Mouse (Mus musculus) hindbrain, embryonic 10.5 days (tissue): ENCODE results near the gene Ect2. TPM values are rescaled to one million over a fixed set of nuclear protein-coding genes. Genes with fewer than 3 reads are reported as not detected.

Experiments
- DNase-seq: peaks from one replicate; pipeline ENCODE4 v3.0.0-alpha.2; 2017; ENCODE audit warnings: low spot score
- H3K27ac ChIP-seq: fragments of 300-500 bp; sonication (generic); 2 replicates; pipeline ENCODE4 v1.5.1; 2016; ENCODE audit warnings: mild to moderate bottlenecking, moderate library complexity
- H3K27me3 ChIP-seq: fragments of 300-500 bp; sonication (generic); 2 replicates; pipeline ENCODE4 v1.6.1; 2016; ENCODE audit warnings: mild to moderate bottlenecking; ENCODE audit not compliant: poor library complexity, insufficient read depth, severe bottlenecking
- H3K36me3 ChIP-seq: fragments of 300-500 bp; sonication (generic); 2 replicates; pipeline ENCODE4 v1.6.1; 2016; ENCODE audit warnings: mild to moderate bottlenecking, moderate library complexity
- H3K4me1 ChIP-seq: fragments of 300-500 bp; sonication (generic); replicated peaks from 2 replicates; pipeline ENCODE4 v1.6.1; 2016; ENCODE audit warnings: mild to moderate bottlenecking
- H3K4me3 ChIP-seq: fragments of 300-500 bp; sonication (generic); 2 replicates; pipeline ENCODE4 v1.5.1; 2016; ENCODE audit warnings: mild to moderate bottlenecking, moderate library complexity
- H3K9me3 ChIP-seq: fragments of 300-500 bp; sonication (generic); 2 replicates; pipeline ENCODE4 v1.6.1; 2016; ENCODE audit warnings: mild to moderate bottlenecking, moderate library complexity
- WGBS: fragments of 180-500 bp; shearing (Covaris S2); methylation state at CpG from one replicate; pipeline ENCODE4 v1.1.7; 2016; 5-methylcytosine and 5-hydroxymethylcytosine counted together
- polyA plus RNA-seq: library from polyadenylated mRNA; unstranded; fragments of >200 nt; fragmentation: Nextera tagmentation; extraction: Ambion mirVana; gene quantifications from 2 replicates; pipeline ENCODE4 v1.2.1, GENCODE M21; 2016

Gene Ect2
- 65.4 and 91.8 TPM in 2 replicates for polyA plus RNA-seq

GRCm38 (mm10) chr3:27153701-27154209, at the start of gene Ect2:
Ect2 (minus strand) TSS chr3:27153878.
- peak within 1 kb of the TSS; percentile 96 for H3K27ac ChIP-seq
- H3K4me1 ChIP-seq: peaks cover 38% of the 10 kb centered on the region
- WGBS: under 1% methylated on average over 37 of the region's 37 CpGs
- no peaks in the 10 kb centered on the region for H3K9me3 ChIP-seq
- DNase-seq: peak; percentile 100
- peak within 1 kb of the TSS; percentile 96 for H3K4me3 ChIP-seq
- no peaks in the 10 kb centered on the region for H3K27me3 ChIP-seq
- peaks cover 23% of the 10 kb centered on the region for H3K36me3 ChIP-seq

- no peaks in the 10 kb centered on the region for H3K36me3 ChIP-seq
- H3K27ac ChIP-seq: no peak overlapping the region
- 87% methylated on average over 5 of the region's 5 CpGs for WGBS
- no peaks in the 10 kb centered on the region for H3K9me3 ChIP-seq
- H3K4me1 ChIP-seq: peaks cover 14% of the 10 kb centered on the region
- DNase-seq: no peak
- H3K27me3 ChIP-seq: no peaks in the 10 kb centered on the region
- no peak overlapping the region for H3K4me3 ChIP-seq
Observed at GRCm38 (mm10) chr3:27201728-27202411, 48.2 kb upstream of the Ect2 start.

- no peak overlapping the region for H3K4me3 ChIP-seq
- no peaks in the 10 kb centered on the region for H3K4me1 ChIP-seq
- no peak overlapping the region for H3K27ac ChIP-seq
- DNase-seq: no peak
- WGBS: 88% methylated on average over 7 of the region's 7 CpGs
- no peaks in the 10 kb centered on the region for H3K27me3 ChIP-seq
- no peaks in the 10 kb centered on the region for H3K9me3 ChIP-seq
- no peaks in the 10 kb centered on the region for H3K36me3 ChIP-seq
Observed at GRCm38 (mm10) chr3:27199120-27199519, 45.4 kb upstream of the Ect2 start.

GRCm38 (mm10) chr3:27197816-27198215, 44.1 kb upstream of the Ect2 start:
- Histone ChIP-seq H3K27ac (no peak overlapping the region), H3K4me1 (0 out of 2 replicates have a peak, but pooled peaks cover 3% of the 10 kb centered on the region), H3K9me3 (no peaks in the 10 kb centered on the region), H3K36me3 (no peaks in the 10 kb centered on the region), H3K4me3 (no peak overlapping the region), H3K27me3 (no peaks in the 10 kb centered on the region)
- 84% methylated on average over 5 of the region's 5 CpGs for WGBS
- DNase-seq: no peak

GRCm38 (mm10) chr3:27196529-27196928, 42.9 kb upstream of the Ect2 start:
- 0 out of 2 replicates have a peak, but pooled peaks cover 3% of the 10 kb centered on the region for H3K4me1 ChIP-seq
- no peaks in the 10 kb centered on the region for H3K9me3 ChIP-seq
- no peak for DNase-seq
- H3K27ac ChIP-seq: no peak overlapping the region
- H3K4me3 ChIP-seq: no peak overlapping the region
- no peaks in the 10 kb centered on the region for H3K27me3 ChIP-seq
- 79% methylated on average over 1 of the region's 1 CpGs for WGBS
- no peaks in the 10 kb centered on the region for H3K36me3 ChIP-seq

DNA sequence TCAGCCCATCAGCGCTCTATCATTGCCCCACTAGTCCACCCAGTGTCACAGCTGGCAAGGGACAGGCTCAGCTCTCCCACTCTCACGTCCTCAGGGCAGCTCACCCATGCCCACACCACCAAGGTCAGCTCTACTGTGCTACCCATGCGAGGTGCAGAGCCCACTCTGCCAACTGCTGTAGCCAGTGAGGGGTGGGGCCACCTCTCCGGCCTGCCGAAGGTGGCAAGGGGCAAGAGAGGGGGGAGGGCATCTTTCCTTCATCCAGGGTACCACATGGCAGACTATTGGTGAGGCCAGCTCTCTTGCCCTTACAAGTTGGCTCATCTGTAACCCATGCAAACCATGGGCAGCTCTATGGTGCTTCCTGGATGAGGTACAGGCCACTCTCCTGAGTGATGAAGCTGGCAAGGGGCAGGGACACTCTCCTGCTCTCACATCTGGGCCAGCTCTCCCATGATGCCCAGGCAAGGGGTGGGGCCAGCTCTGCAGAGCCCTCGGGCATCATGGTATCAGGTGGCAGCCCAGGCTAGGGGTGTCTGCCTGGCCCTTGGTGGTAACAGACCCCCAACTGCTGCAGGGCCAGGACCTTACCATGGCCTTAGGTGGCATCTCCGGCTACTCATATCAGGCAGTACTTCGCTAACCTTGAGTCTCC, 42.0 kb upstream of the Ect2 start:
- DNase-seq: no peak
- Histone ChIP-seq H3K27ac (no peak overlapping the region), H3K4me1 (0 out of 2 replicates have a peak, but pooled peaks cover 3% of the 10 kb centered on the region), H3K4me3 (no peak overlapping the region), H3K27me3 (no peaks in the 10 kb centered on the region), H3K36me3 (no peaks in the 10 kb centered on the region), H3K9me3 (no peaks in the 10 kb centered on the region)
- 88% methylated on average over 8 of the region's 8 CpGs for WGBS

DNA sequence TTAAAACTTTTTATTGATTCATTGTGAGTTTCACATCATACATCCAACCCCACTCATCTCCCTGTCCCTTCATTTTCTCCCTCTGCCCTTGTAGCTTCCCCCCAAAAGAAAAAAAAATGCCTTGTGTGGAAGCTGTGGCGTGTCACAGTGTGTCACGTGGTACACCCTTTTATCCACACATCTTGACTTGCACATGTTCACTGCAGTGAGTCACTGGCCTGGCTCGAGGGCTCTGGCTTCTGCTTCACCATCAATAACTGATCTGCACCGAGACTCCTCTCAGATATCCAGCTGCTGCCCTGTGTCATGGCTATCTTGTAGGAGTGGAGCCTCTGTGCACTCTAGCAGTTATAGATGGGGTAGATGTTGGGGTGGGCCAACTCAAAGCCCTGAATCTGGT, 41.5 kb upstream of the Ect2 start:
- no peak for DNase-seq
- Histone ChIP-seq H3K4me3 (no peak overlapping the region), H3K27me3 (no peaks in the 10 kb centered on the region), H3K9me3 (no peaks in the 10 kb centered on the region), H3K4me1 (0 out of 2 replicates have a peak, but pooled peaks cover 3% of the 10 kb centered on the region), H3K27ac (no peak overlapping the region), H3K36me3 (no peaks in the 10 kb centered on the region)
- 92% methylated on average over 4 of the region's 4 CpGs for WGBS

- Histone ChIP-seq H3K4me1 (0 out of 2 replicates have a peak, but pooled peaks cover 3% of the 10 kb centered on the region), H3K9me3 (no peaks in the 10 kb centered on the region), H3K27ac (peak overlapping the region; percentile 35; the same call in 1 of the 2 replicates), H3K36me3 (no peaks in the 10 kb centered on the region), H3K4me3 (no peak overlapping the region), H3K27me3 (no peaks in the 10 kb centered on the region)
- no peak for DNase-seq
- 56% methylated on average over 6 of the region's 6 CpGs for WGBS
Observed at GRCm38 (mm10) chr3:27193844-27194317, 40.2 kb upstream of the Ect2 start.

- no peaks in the 10 kb centered on the region for H3K27me3 ChIP-seq
- no peaks in the 10 kb centered on the region for H3K9me3 ChIP-seq
- DNase-seq: no peak
- no peak overlapping the region for H3K4me3 ChIP-seq
- H3K27ac ChIP-seq: no peak overlapping the region
- no peaks in the 10 kb centered on the region for H3K36me3 ChIP-seq
- 90% methylated on average over 6 of the region's 6 CpGs for WGBS
- 0 out of 2 replicates have a peak, but pooled peaks cover 3% of the 10 kb centered on the region for H3K4me1 ChIP-seq
Observed at GRCm38 (mm10) chr3:27191856-27192255, 38.2 kb upstream of the Ect2 start.

GRCm38 (mm10) chr3:27190865-27191264, 37.2 kb upstream of the Ect2 start:
- Histone ChIP-seq H3K9me3 (no peaks in the 10 kb centered on the region), H3K27me3 (no peaks in the 10 kb centered on the region), H3K27ac (no peak overlapping the region), H3K4me1 (0 out of 2 replicates have a peak, but pooled peaks cover 3% of the 10 kb centered on the region), H3K4me3 (no peak overlapping the region), H3K36me3 (no peaks in the 10 kb centered on the region)
- no peak for DNase-seq
- 94% methylated on average over 4 of the region's 4 CpGs for WGBS

GRCm38 (mm10) chr3:27189320-27190261, 35.9 kb upstream of the Ect2 start:
- 0 out of 2 replicates have a peak, but pooled peaks cover 3% of the 10 kb centered on the region for H3K4me1 ChIP-seq
- 83% methylated on average over 14 of the region's 14 CpGs for WGBS
- DNase-seq: no peak
- 0 out of 2 replicates have a peak, but pooled peaks cover 1% of the 10 kb centered on the region for H3K27me3 ChIP-seq
- no peaks in the 10 kb centered on the region for H3K9me3 ChIP-seq
- no peak overlapping the region for H3K4me3 ChIP-seq
- H3K36me3 ChIP-seq: no peaks in the 10 kb centered on the region
- H3K27ac ChIP-seq: no peak overlapping the region

DNA sequence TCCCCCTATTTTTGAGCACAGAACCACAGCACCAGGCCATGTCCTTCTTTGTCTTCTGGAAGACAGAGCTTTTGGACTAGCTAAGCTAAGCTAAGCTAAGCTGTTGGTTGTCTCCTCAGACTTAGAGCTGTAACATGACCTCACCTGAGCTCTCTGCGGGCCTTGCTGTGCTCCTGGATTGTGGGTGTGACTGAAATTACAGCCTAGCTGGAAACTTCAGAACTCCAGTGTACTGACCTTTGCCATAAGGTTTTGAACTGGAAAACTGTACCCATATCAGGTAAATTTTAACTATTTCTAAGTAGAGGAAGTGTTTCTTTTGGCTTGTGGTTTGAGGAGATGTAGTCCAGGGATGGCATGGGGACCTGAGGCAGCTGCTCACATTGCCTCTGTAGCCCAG, 34.7 kb upstream of the Ect2 start:
- H3K27ac ChIP-seq: no peak overlapping the region
- no peak overlapping the region for H3K4me3 ChIP-seq
- no peak for DNase-seq
- H3K9me3 ChIP-seq: no peaks in the 10 kb centered on the region
- H3K4me1 ChIP-seq: peaks cover 7% of the 10 kb centered on the region
- H3K36me3 ChIP-seq: no peaks in the 10 kb centered on the region
- H3K27me3 ChIP-seq: 0 out of 2 replicates have a peak, but pooled peaks cover 8% of the 10 kb centered on the region
- 84% methylated on average over 1 of the region's 1 CpGs for WGBS
